Mouse (Mus musculus) lung, embryonic 14.5 days (tissue): ENCODE results near the gene Marveld3. TPM values are rescaled to one million over a fixed set of nuclear protein-coding genes. Genes with fewer than 3 reads are reported as not detected.

Experiments used
- ATAC-seq: fragments of 200-750 bp; cut with Nextera tagmentation; 2 replicates; pipeline ENCODE4 v1.8.0; 2017; ENCODE audit warnings: mild to moderate bottlenecking, moderate TSS enrichment, moderate library complexity; ENCODE audit not compliant: insufficient read depth
- DNase-seq: peaks from one replicate; pipeline ENCODE4 v3.0.0-alpha.2; 2015
- H3K27ac ChIP-seq: fragments of 300-500 bp; sonication (generic); 2 replicates; pipeline ENCODE4 v1.5.1; 2014; ENCODE audit warnings: low read depth, mild to moderate bottlenecking, moderate library complexity
- H3K27me3 ChIP-seq: fragments of 300-500 bp; sonication (generic); 2 replicates; pipeline ENCODE4 v1.6.1; 2014; ENCODE audit warnings: low read length, control low read depth; ENCODE audit not compliant: insufficient read depth
- H3K36me3 ChIP-seq: fragments of 300-500 bp; sonication (generic); 2 replicates; pipeline ENCODE4 v1.6.1; 2014; ENCODE audit warnings: control low read depth; ENCODE audit not compliant: insufficient read depth
- H3K4me1 ChIP-seq: fragments of 300-500 bp; sonication (generic); 2 replicates; pipeline ENCODE4 v1.6.1; 2014; ENCODE audit warnings: antibody characterized with exemption, control low read depth; ENCODE audit not compliant: insufficient read depth
- H3K4me2 ChIP-seq: fragments of 300-500 bp; sonication (generic); 2 replicates; pipeline ENCODE4 v1.6.1; 2014; ENCODE audit warnings: mild to moderate bottlenecking
- H3K4me3 ChIP-seq: fragments of 300-500 bp; sonication (generic); 2 replicates; pipeline ENCODE4 v1.5.1; 2014; ENCODE audit warnings: low read depth, low read length
- H3K9ac ChIP-seq: fragments of 300-500 bp; sonication (generic); 2 replicates; pipeline ENCODE4 v1.6.1; 2014
- H3K9me3 ChIP-seq: fragments of 300-500 bp; sonication (generic); 2 replicates; pipeline ENCODE4 v1.6.1; 2016; ENCODE audit warnings: low read depth, low read length, control low read depth
- CTCF ChIP-seq: IDR thresholded peaks from 2 replicates; pipeline ENCODE4 v1.5.1; 2016; ENCODE audit warnings: antibody characterized with exemption, low read depth
- WGBS: fragments of 180-500 bp; shearing (Covaris S2); extraction: QIAGEN DNeasy Blood & Tissue Kit; methylation state at CpG from one replicate; pipeline ENCODE4 v1.1.7; 2014; 5-methylcytosine and 5-hydroxymethylcytosine counted together
- polyA plus RNA-seq: library from polyadenylated mRNA; unstranded; fragments of >200 nt; fragmentation: Nextera tagmentation; extraction: Ambion mirVana; gene quantifications from 2 replicates; pipeline ENCODE4 v1.2.1, GENCODE M21; 2014

The Marveld3 gene
- polyA plus RNA-seq, 1 experiment from 2014 or later = 6.3 TPM

DNA sequence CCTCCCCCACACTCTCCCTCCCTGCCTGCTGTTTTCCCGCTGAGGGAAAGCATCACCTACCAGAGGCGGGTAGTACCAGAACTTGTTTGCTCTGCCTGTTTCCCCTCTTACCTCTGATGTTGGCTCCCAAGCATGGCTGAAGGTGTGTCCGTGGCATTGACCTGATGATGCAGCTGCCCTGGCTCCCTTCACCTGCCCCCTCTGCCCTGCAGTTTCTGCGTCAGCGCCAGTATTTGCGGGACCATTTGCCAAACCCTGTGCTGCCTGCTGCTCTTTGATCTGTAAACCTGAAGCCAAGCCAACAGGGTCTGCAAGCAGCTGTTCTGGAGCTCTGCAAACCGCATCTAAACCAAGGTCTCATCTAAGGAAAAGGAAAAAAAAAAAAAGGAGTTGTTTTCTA lies 24.4 kb upstream of the Marveld3 start:
- ATAC-seq = no peak
- 45% methylated on average over 7 of the region's 7 CpGs for WGBS
- no peak for DNase-seq

DNA sequence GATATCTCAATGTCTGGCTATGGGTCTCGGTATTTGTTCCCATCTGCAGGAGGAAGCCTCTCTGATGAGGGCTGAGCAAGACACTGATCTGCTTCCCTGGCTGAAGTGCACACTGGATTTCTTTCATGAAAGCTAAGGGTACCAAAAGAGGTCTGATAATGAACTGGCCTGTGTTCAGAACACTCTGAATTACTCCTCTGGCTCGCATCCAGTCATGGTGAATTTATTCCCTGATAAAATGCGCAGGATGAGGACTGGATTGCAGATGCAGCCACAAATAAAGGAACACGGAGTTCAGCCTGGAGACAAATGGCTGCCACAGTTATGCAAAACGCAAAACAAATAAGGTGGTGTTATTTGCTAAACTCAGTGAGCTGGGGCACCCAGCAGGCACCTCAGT lies 21.9 kb upstream of the Marveld3 start:
- Histone ChIP-seq H3K4me3 (no peak overlapping the region), H3K36me3 (no peaks in the 10 kb centered on the region), H3K27ac (no peak overlapping the region), H3K9me3 (no peaks in the 10 kb centered on the region), H3K4me2 (no peak overlapping the region), H3K9ac (no peak overlapping the region), H3K27me3 (no peaks in the 10 kb centered on the region), H3K4me1 (no peaks in the 10 kb centered on the region)
- DNase-seq (peak; percentile 46), ATAC-seq (no peak)
- no peak for TF ChIP-seq CTCF
- 24% methylated on average over 5 of the region's 5 CpGs for WGBS

More for the DNA sequence above, 24.4 kb upstream of the Marveld3 start:
- Histone ChIP-seq H3K4me1 (no peaks in the 10 kb centered on the region), H3K9me3 (no peaks in the 10 kb centered on the region), H3K4me2 (no peak overlapping the region), H3K4me3 (no peak overlapping the region), H3K9ac (no peak overlapping the region), H3K27ac (no peak overlapping the region), H3K36me3 (no peaks in the 10 kb centered on the region), H3K27me3 (no peaks in the 10 kb centered on the region)
- no peak for TF ChIP-seq CTCF

DNA sequence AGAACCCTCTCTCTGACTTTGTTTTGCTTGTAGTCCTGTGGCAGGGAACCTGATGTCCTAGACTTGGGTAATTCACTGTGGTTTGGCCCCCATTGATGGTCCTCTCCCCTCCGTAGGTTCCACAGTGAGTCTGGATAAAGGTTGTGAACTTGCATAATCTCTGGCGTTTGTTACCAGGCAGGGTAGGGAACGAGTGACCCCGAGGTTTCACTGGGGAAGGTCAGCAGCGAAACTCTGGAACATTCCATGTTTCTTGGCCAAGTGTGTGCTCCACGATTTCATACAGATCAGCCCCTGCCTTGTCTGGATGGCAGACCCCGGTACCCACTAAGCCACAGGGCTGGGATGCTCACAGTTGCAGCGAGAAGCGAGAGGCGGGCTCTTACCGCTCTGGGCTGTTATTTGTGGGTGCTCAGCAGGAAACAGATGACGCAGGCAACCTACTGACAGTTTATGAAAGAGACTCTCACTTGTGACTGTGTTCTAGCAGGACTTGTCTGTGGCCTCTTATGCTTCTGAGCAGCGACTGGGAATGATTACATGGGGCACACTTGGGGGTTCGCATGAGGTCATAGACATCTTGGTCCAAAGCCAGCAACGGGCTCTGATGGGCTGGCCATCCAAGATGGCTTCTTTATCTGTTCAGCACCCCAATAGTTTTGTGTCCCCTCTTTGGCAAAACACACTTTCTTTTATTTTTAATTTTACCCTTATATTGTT lies 20.5 kb upstream of the Marveld3 start:
- Histone ChIP-seq H3K9me3 (no peaks in the 10 kb centered on the region), H3K27ac (no peak overlapping the region), H3K36me3 (no peaks in the 10 kb centered on the region), H3K4me3 (no peak overlapping the region), H3K9ac (no peak overlapping the region), H3K27me3 (no peaks in the 10 kb centered on the region), H3K4me1 (no peaks in the 10 kb centered on the region), H3K4me2 (no peak overlapping the region)
- no peak for TF ChIP-seq CTCF
- WGBS = 69% methylated on average over 15 of the region's 15 CpGs
- DNase-seq (no peak), ATAC-seq (no peak)

DNA sequence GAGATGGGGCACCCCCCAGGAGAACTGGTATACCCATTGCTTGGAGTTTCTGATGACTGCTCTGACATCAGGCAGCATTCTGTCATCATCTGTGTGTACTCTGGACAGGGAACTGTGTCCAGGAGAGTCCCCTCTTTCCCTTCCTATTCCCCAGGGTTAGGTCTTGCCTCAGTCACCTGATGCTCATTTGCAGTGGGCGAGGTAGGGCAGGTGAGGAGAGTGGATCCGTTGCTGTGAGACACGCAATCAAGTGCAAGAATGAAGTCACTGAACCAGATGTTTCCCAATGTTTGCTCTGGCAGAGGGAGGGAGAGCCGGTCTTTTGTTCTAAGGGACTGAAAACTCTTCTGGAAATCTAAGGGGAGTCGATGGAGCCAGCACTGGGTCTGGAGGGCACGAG lies 17.3 kb upstream of the Marveld3 start:
- Histone ChIP-seq H3K4me1 (no peaks in the 10 kb centered on the region), H3K4me3 (no peak overlapping the region), H3K36me3 (no peaks in the 10 kb centered on the region), H3K4me2 (no peak overlapping the region), H3K27ac (no peak overlapping the region), H3K9ac (no peak overlapping the region), H3K9me3 (no peaks in the 10 kb centered on the region), H3K27me3 (no peaks in the 10 kb centered on the region)
- no peak for TF ChIP-seq CTCF
- no peak for ATAC-seq
- 67% methylated on average over 6 of the region's 6 CpGs for WGBS
- no peak for DNase-seq

DNA sequence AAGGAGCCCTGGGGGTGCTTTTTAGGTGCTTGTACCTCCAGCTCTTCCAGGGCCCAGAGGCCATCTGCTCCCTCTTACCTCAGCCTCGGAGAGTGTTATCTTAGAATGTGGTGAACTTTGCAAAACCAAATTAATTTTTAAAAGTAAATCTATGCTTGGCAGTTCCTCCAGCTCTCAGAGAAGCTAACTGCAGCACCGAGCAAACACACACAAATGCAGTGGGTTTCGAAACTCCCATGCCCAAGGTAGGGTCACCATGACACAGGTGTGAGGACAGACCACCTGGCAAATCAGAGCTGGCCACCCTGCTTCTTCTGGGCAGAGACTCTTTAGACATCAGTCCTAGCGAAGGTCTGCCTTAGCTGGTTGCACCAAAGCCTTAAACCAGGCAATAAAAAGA lies 10.9 kb upstream of the Marveld3 start:
- Histone ChIP-seq H3K4me3 (no peak overlapping the region), H3K36me3 (no peaks in the 10 kb centered on the region), H3K4me2 (no peak overlapping the region), H3K9me3 (no peaks in the 10 kb centered on the region), H3K27ac (no peak overlapping the region), H3K27me3 (peaks cover 16% of the 10 kb centered on the region), H3K9ac (no peak overlapping the region), H3K4me1 (no peaks in the 10 kb centered on the region)
- ATAC-seq (no peak), DNase-seq (no peak)
- 76% methylated on average over 4 of the region's 4 CpGs for WGBS
- TF ChIP-seq CTCF = no peak

DNA sequence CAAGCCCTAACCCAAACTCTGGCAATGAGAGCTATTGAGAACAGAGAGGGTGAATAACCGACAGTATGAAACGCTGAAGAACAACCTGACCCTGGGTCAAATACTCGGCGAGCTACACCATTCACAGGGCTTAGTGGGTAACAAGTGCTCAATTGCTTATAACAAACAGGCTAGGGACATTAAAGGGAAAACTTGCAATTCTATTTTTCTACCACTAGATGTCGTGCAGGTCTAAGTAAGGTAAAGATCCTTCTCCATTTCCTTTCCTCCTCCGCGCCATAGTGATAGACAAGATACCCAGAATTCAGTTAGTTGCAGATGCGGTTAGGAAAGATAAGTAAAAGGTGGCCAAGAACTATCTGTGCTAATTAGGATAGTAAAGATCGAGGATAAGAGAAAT lies 8.3 kb upstream of the Marveld3 start:
- peak; percentile 38; the same call in 1 of the 2 replicates for ATAC-seq
- peak; percentile 78 for DNase-seq
- Histone ChIP-seq H3K36me3 (no peaks in the 10 kb centered on the region), H3K27ac (no peak overlapping the region), H3K27me3 (peaks cover 16% of the 10 kb centered on the region), H3K9ac (no peak overlapping the region), H3K4me3 (no peak overlapping the region), H3K4me2 (no peak overlapping the region), H3K4me1 (no peaks in the 10 kb centered on the region), H3K9me3 (no peaks in the 10 kb centered on the region)
- WGBS = 5% methylated on average over 9 of the region's 9 CpGs
- TF ChIP-seq CTCF = peak; percentile 83

DNA sequence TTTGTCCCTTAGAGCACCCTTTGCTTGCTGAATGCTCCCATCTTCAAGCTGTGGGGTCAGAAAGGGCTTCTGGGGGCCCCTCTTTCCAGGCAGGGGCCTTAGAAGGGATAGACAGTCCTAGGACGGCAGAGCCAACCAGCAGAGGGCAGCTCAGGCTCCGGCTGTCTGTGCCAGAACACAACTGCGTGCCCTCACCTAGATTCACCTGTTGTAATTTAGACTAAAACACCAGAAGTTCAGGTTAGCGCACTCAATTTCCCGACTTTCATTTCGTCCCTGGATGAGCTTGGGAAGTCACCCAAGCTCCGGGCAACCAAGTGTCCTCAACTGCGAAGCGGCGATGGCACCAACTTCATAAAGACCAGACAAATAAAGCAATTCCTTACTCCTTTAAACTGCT lies 6.8 kb upstream of the Marveld3 start:
- 48% methylated on average over 10 of the region's 10 CpGs for WGBS
- H3K9ac ChIP-seq = no peak overlapping the region
- 0 out of 2 replicates have a peak, but pooled peaks have one; percentile 17 for TF ChIP-seq CTCF

More for the DNA sequence above, 6.8 kb upstream of the Marveld3 start:
- H3K9me3 ChIP-seq = no peaks in the 10 kb centered on the region
- peaks cover 16% of the 10 kb centered on the region for H3K27me3 ChIP-seq
- H3K27ac ChIP-seq = no peak overlapping the region
- no peaks in the 10 kb centered on the region for H3K36me3 ChIP-seq
- H3K4me1 ChIP-seq = no peaks in the 10 kb centered on the region
- H3K4me3 ChIP-seq = no peak overlapping the region
- ATAC-seq (no peak), DNase-seq (no peak)
- no peak overlapping the region for H3K4me2 ChIP-seq
